Mouse (Mus musculus) lung, embryonic 15.5 days (tissue): Measurements from ENCODE around the gene Nup160. TPM values are rescaled to one million over a fixed set of nuclear protein-coding genes. Genes with fewer than 3 reads are reported as not detected.

Experiments used
- ATAC-seq: fragments of 200-750 bp; cut with Nextera tagmentation; 2 replicates; pipeline ENCODE4 v1.8.0; 2017; ENCODE audit warnings: moderate number of reproducible peaks, borderline replicate concordance; ENCODE audit not compliant: low FRiP score, low TSS enrichment; ENCODE audit errors: extremely low read depth
- H3K27ac ChIP-seq: fragments of 300-500 bp; sonication (generic); 2 replicates; pipeline ENCODE4 v1.5.1; 2015; ENCODE audit warnings: moderate library complexity, mild to moderate bottlenecking, inconsistent platforms
- H3K27me3 ChIP-seq: fragments of 300-500 bp; sonication (generic); 2 replicates; pipeline ENCODE4 v1.6.1; 2015; ENCODE audit warnings: inconsistent platforms
- H3K36me3 ChIP-seq: fragments of 300-500 bp; sonication (generic); 2 replicates; pipeline ENCODE4 v1.6.1; 2015; ENCODE audit warnings: inconsistent platforms
- H3K4me1 ChIP-seq: fragments of 300-500 bp; sonication (generic); 2 replicates; pipeline ENCODE4 v1.6.1; 2015; ENCODE audit warnings: inconsistent platforms
- H3K4me2 ChIP-seq: fragments of 300-500 bp; sonication (generic); 2 replicates; pipeline ENCODE4 v1.6.1; 2015; ENCODE audit warnings: inconsistent platforms, mild to moderate bottlenecking, moderate library complexity
- H3K4me3 ChIP-seq: fragments of 300-500 bp; sonication (generic); 2 replicates; pipeline ENCODE4 v1.5.1; 2015; ENCODE audit warnings: mild to moderate bottlenecking, inconsistent platforms
- H3K9ac ChIP-seq: fragments of 300-500 bp; sonication (generic); 2 replicates; pipeline ENCODE4 v1.6.1; 2015; ENCODE audit warnings: inconsistent platforms
- H3K9me3 ChIP-seq: fragments of 300-500 bp; sonication (generic); 2 replicates; pipeline ENCODE4 v1.6.1; 2016; ENCODE audit warnings: inconsistent platforms
- WGBS: fragments of 180-500 bp; shearing (Covaris S2); methylation state at CpG from one replicate; pipeline ENCODE4 v1.1.7; 2015; 5-methylcytosine and 5-hydroxymethylcytosine counted together
- polyA plus RNA-seq: library from polyadenylated mRNA; unstranded; fragments of >200 nt; fragmentation: Nextera tagmentation; extraction: Ambion mirVana; gene quantifications from 2 replicates; pipeline ENCODE4 v1.2.1, GENCODE M21; 2015

Gene Nup160
- polyA plus RNA-seq, 1 experiment from 2014 or later, result 52.5 TPM

- H3K36me3 ChIP-seq, result no peaks in the 10 kb centered on the region
- 26% methylated on average over 21 of the region's 21 CpGs for WGBS
- no peak overlapping the region for H3K9ac ChIP-seq
- peak overlapping the region; percentile 29; the same call in 1 of the 2 replicates for H3K4me2 ChIP-seq
- no peak overlapping the region for H3K27ac ChIP-seq
- no peaks in the 10 kb centered on the region for H3K27me3 ChIP-seq
- no peak for ATAC-seq
- H3K4me1 ChIP-seq, result peaks cover 5% of the 10 kb centered on the region; the same call in 1 of the 2 replicates
- H3K9me3 ChIP-seq, result no peaks in the 10 kb centered on the region
- no peak overlapping the region for H3K4me3 ChIP-seq
Observed at GRCm38 (mm10) chr2:90667388-90668265, 9.4 kb upstream of the Nup160 start.

- WGBS, result 67% methylated on average over 6 of the region's 6 CpGs
- Histone ChIP-seq H3K36me3 (no peaks in the 10 kb centered on the region), H3K27me3 (no peaks in the 10 kb centered on the region), H3K9me3 (no peaks in the 10 kb centered on the region), H3K27ac (no peak overlapping the region), H3K4me1 (peaks cover 5% of the 10 kb centered on the region; the same call in 1 of the 2 replicates), H3K4me2 (no peak overlapping the region), H3K9ac (no peak overlapping the region), H3K4me3 (no peak overlapping the region)
- no peak for ATAC-seq
Observed at GRCm38 (mm10) chr2:90670343-90670742, 6.7 kb upstream of the Nup160 start.

- ATAC-seq, result no peak
- Histone ChIP-seq H3K4me3 (no peak overlapping the region), H3K9ac (no peak overlapping the region), H3K9me3 (no peaks in the 10 kb centered on the region), H3K27me3 (no peaks in the 10 kb centered on the region), H3K4me1 (peaks cover 5% of the 10 kb centered on the region; the same call in 1 of the 2 replicates), H3K36me3 (no peaks in the 10 kb centered on the region), H3K4me2 (no peak overlapping the region), H3K27ac (no peak overlapping the region)
- 100% methylated on average over 1 of the region's 1 CpGs for WGBS
Observed at GRCm38 (mm10) chr2:90673339-90673738, 3.7 kb upstream of the Nup160 start.

- Histone ChIP-seq H3K4me2 (no peak overlapping the region), H3K9ac (no peak overlapping the region), H3K4me1 (peaks cover 9% of the 10 kb centered on the region; the same call in 1 of the 2 replicates), H3K27ac (no peak overlapping the region), H3K9me3 (no peaks in the 10 kb centered on the region), H3K36me3 (no peaks in the 10 kb centered on the region), H3K27me3 (no peaks in the 10 kb centered on the region), H3K4me3 (no peak overlapping the region)
- 86% methylated on average over 2 of the region's 2 CpGs for WGBS
- ATAC-seq, result no peak
Observed at GRCm38 (mm10) chr2:90674555-90674954, 2.5 kb upstream of the Nup160 start.

- Histone ChIP-seq H3K4me1 (peaks cover 17% of the 10 kb centered on the region), H3K9ac (no peak overlapping the region), H3K4me3 (no peak overlapping the region), H3K36me3 (0 out of 2 replicates have a peak, but pooled peaks cover under 1% of the 10 kb centered on the region), H3K27me3 (no peaks in the 10 kb centered on the region), H3K9me3 (no peaks in the 10 kb centered on the region), H3K4me2 (no peak overlapping the region), H3K27ac (no peak overlapping the region)
- WGBS, result 83% methylated on average over 2 of the region's 2 CpGs
- ATAC-seq, result no peak
Observed at GRCm38 (mm10) chr2:90675488-90675887, 1.5 kb upstream of the Nup160 start.

GRCm38 (mm10) chr2:90678256-90679060 is 1.4 kb downstream of the Nup160 start:
- peak; percentile 51; the same call in 1 of the 2 replicates for ATAC-seq

GRCm38 (mm10) chr2:90679061-90679810 is 2.2 kb downstream of the Nup160 start:
- WGBS, result under 1% methylated on average over 63 of the region's 63 CpGs
- Histone ChIP-seq H3K4me1 (peaks cover 20% of the 10 kb centered on the region), H3K36me3 (peaks cover 15% of the 10 kb centered on the region), H3K27ac (peak overlapping the region; percentile 96), H3K9ac (peak overlapping the region; percentile 82), H3K9me3 (no peaks in the 10 kb centered on the region), H3K27me3 (no peaks in the 10 kb centered on the region), H3K4me2 (peak overlapping the region; percentile 72), H3K4me3 (peak overlapping the region; percentile 92)
- peak; percentile 98 for ATAC-seq

More at GRCm38 (mm10) chr2:90678256-90679060, 1.4 kb downstream of the Nup160 start:
- peak overlapping the region; percentile 96 for H3K27ac ChIP-seq
- H3K4me2 ChIP-seq, result peak overlapping the region; percentile 72
- no peaks in the 10 kb centered on the region for H3K27me3 ChIP-seq
- peaks cover 20% of the 10 kb centered on the region for H3K4me1 ChIP-seq
- peak overlapping the region; percentile 92 for H3K4me3 ChIP-seq
- H3K9ac ChIP-seq, result peak overlapping the region; percentile 82
- peaks cover 9% of the 10 kb centered on the region; the same call in 1 of the 2 replicates for H3K36me3 ChIP-seq
- H3K9me3 ChIP-seq, result no peaks in the 10 kb centered on the region
- WGBS, result 31% methylated on average over 26 of the region's 26 CpGs

- WGBS, result 83% methylated on average over 4 of the region's 4 CpGs
- ATAC-seq, result no peak
Observed at GRCm38 (mm10) chr2:90700943-90701342, 23.9 kb downstream of the Nup160 start.

GRCm38 (mm10) chr2:90708548-90708947 is 31.5 kb downstream of the Nup160 start:
- H3K9ac ChIP-seq, result no peak overlapping the region
- H3K27ac ChIP-seq, result no peak overlapping the region
- no peak overlapping the region for H3K4me3 ChIP-seq
- H3K4me2 ChIP-seq, result no peak overlapping the region
- no peak for ATAC-seq
- H3K27me3 ChIP-seq, result no peaks in the 10 kb centered on the region
- WGBS, result 86% methylated on average over 1 of the region's 1 CpGs
- H3K4me1 ChIP-seq, result no peaks in the 10 kb centered on the region
- no peaks in the 10 kb centered on the region for H3K9me3 ChIP-seq
- peaks cover 89% of the 10 kb centered on the region for H3K36me3 ChIP-seq

More at GRCm38 (mm10) chr2:90700943-90701342, 23.9 kb downstream of the Nup160 start:
- H3K27me3 ChIP-seq, result no peaks in the 10 kb centered on the region
- no peaks in the 10 kb centered on the region for H3K9me3 ChIP-seq
- H3K9ac ChIP-seq, result no peak overlapping the region
- H3K4me1 ChIP-seq, result no peaks in the 10 kb centered on the region
- H3K36me3 ChIP-seq, result peaks cover 86% of the 10 kb centered on the region
- H3K4me3 ChIP-seq, result no peak overlapping the region
- no peak overlapping the region for H3K4me2 ChIP-seq
- no peak overlapping the region for H3K27ac ChIP-seq

- WGBS, result 83% methylated on average over 7 of the region's 7 CpGs
- ATAC-seq, result peak; percentile 42; the same call in 1 of the 2 replicates
- no peak overlapping the region for H3K27ac ChIP-seq
Observed at GRCm38 (mm10) chr2:90715555-90716092, 38.6 kb downstream of the Nup160 start.

GRCm38 (mm10) chr2:90717366-90717765 is 40.4 kb downstream of the Nup160 start:
- Histone ChIP-seq H3K9me3 (no peaks in the 10 kb centered on the region), H3K27ac (no peak overlapping the region), H3K4me1 (no peaks in the 10 kb centered on the region), H3K4me3 (no peak overlapping the region), H3K36me3 (peaks cover 74% of the 10 kb centered on the region), H3K9ac (no peak overlapping the region), H3K4me2 (no peak overlapping the region), H3K27me3 (no peaks in the 10 kb centered on the region)
- 86% methylated on average over 4 of the region's 4 CpGs for WGBS
- ATAC-seq, result no peak

More at GRCm38 (mm10) chr2:90715555-90716092, 38.6 kb downstream of the Nup160 start:
- Histone ChIP-seq H3K4me1 (no peaks in the 10 kb centered on the region), H3K27me3 (no peaks in the 10 kb centered on the region), H3K4me2 (no peak overlapping the region), H3K36me3 (peaks cover 81% of the 10 kb centered on the region), H3K9ac (no peak overlapping the region), H3K9me3 (no peaks in the 10 kb centered on the region), H3K4me3 (no peak overlapping the region)
